Mouse (Mus musculus) intestine, embryonic 16.5 days (tissue): Measurements from ENCODE around the gene Asb9. TPM values are rescaled to one million over a fixed set of nuclear protein-coding genes. Genes with fewer than 3 reads are reported as not detected.

Experiments used
- ATAC-seq: fragments of 200-750 bp; cut with Nextera tagmentation; 2 replicates; pipeline ENCODE4 v1.8.0; 2017; ENCODE audit warnings: moderate TSS enrichment, moderate library complexity
- H3K27ac ChIP-seq: fragments of 300-500 bp; sonication (generic); 2 replicates; pipeline ENCODE4 v1.5.1; 2014; ENCODE audit warnings: mild to moderate bottlenecking, low read length
- H3K27me3 ChIP-seq: fragments of 300-500 bp; sonication (generic); replicated peaks from 2 replicates; pipeline ENCODE4 v1.6.1; 2014; ENCODE audit warnings: low read length, control low read depth, mixed read lengths; ENCODE audit not compliant: control insufficient read depth, insufficient read depth
- H3K36me3 ChIP-seq: fragments of 300-500 bp; sonication (generic); 2 replicates; pipeline ENCODE4 v1.6.1; 2014; ENCODE audit warnings: low read length, control low read depth; ENCODE audit not compliant: control insufficient read depth, insufficient read depth
- H3K4me1 ChIP-seq: fragments of 300-500 bp; sonication (generic); 2 replicates; pipeline ENCODE4 v1.6.1; 2014; ENCODE audit warnings: low read length, control low read depth, mixed read lengths; ENCODE audit not compliant: control insufficient read depth, insufficient read depth
- H3K4me2 ChIP-seq: fragments of 300-500 bp; sonication (generic); 2 replicates; pipeline ENCODE4 v1.6.1; 2014; ENCODE audit warnings: low read depth, low read length, control low read depth
- H3K4me3 ChIP-seq: fragments of 300-500 bp; sonication (generic); 2 replicates; pipeline ENCODE4 v1.5.1; 2014; ENCODE audit warnings: mild to moderate bottlenecking, low read length
- H3K9ac ChIP-seq: fragments of 300-500 bp; sonication (generic); 2 replicates; pipeline ENCODE4 v1.6.1; 2014; ENCODE audit warnings: low read depth, low read length
- H3K9me3 ChIP-seq: fragments of 300-500 bp; sonication (generic); 2 replicates; pipeline ENCODE4 v1.6.1; 2016; ENCODE audit warnings: low read length, control low read depth; ENCODE audit not compliant: control insufficient read depth
- WGBS: fragments of 180-500 bp; shearing (Covaris S2); extraction: QIAGEN DNeasy Blood & Tissue Kit; methylation state at CpG from one replicate; pipeline ENCODE4 v1.1.7; 2014; 5-methylcytosine and 5-hydroxymethylcytosine counted together
- polyA plus RNA-seq: library from polyadenylated mRNA; unstranded; fragments of >200 nt; fragmentation: Nextera tagmentation; extraction: Ambion mirVana; gene quantifications from 2 replicates; pipeline ENCODE4 v1.2.1, GENCODE M21; 2015

Asb9 gene
- polyA plus RNA-seq, 1 experiment from 2014 or later, result not detected

GRCm38 (mm10) chrX:164576967-164577366 lies 70.8 kb downstream of the Asb9 start:
- Histone ChIP-seq H3K9me3 (no peaks in the 10 kb centered on the region), H3K9ac (no peak overlapping the region), H3K27ac (no peak overlapping the region), H3K4me3 (no peak overlapping the region), H3K4me1 (no peaks in the 10 kb centered on the region), H3K36me3 (no peaks in the 10 kb centered on the region), H3K4me2 (no peak overlapping the region), H3K27me3 (no peaks in the 10 kb centered on the region)
- WGBS, result 48% methylated on average over 3 of the region's 3 CpGs
- no peak for ATAC-seq

Other genes with a start within 250 kb of the Asb9 start
- 0.83 and 0.87 TPM in 2 replicates for gene Bmx, start 248.1 kb upstream of the Asb9 start, polyA plus RNA-seq
- gene Pir, start 237.0 kb upstream of the Asb9 start, polyA plus RNA-seq, result 3.0 and 4.7 TPM in 2 replicates
- 2.0 and 3.2 TPM in 2 replicates for gene Vegfd, start 132.9 kb upstream of the Asb9 start, polyA plus RNA-seq
- 20.0 and 21.1 TPM in 2 replicates for gene Piga, start 86.5 kb upstream of the Asb9 start, polyA plus RNA-seq
- gene Asb11, start 69.3 kb upstream of the Asb9 start, polyA plus RNA-seq, result 0.21 and 0.37 TPM in 2 replicates